Mouse (Mus musculus) v-Abl transformed pro-B cells (cell line): ENCODE data around the gene Pcdh7.

Source experiments
- in situ Hi-C, 2 experiments: fragments of 400-800 bp; cut with MboI; formaldehyde crosslinking; loops; one replicate each; pipeline ENCODE4 v1.15.1; 2025; ENCODE audit not compliant: unreplicated experiment in 2 of 2

The Pcdh7 gene

GRCm38 (mm10) chr5:57870727-57871126 lies 153.0 kb downstream of the Pcdh7 start:
- in situ Hi-C loops = no loop called here

- in situ Hi-C loops = no loop called here
Observed at GRCm38 (mm10) chr5:57884982-57885381, 167.2 kb downstream of the Pcdh7 start.

- in situ Hi-C loops = no loop called here
Observed at GRCm38 (mm10) chr5:57899018-57899614, 181.3 kb downstream of the Pcdh7 start.

GRCm38 (mm10) chr5:57907218-57907617 lies 189.5 kb downstream of the Pcdh7 start:
- in situ Hi-C loops = no loop called here

DNA sequence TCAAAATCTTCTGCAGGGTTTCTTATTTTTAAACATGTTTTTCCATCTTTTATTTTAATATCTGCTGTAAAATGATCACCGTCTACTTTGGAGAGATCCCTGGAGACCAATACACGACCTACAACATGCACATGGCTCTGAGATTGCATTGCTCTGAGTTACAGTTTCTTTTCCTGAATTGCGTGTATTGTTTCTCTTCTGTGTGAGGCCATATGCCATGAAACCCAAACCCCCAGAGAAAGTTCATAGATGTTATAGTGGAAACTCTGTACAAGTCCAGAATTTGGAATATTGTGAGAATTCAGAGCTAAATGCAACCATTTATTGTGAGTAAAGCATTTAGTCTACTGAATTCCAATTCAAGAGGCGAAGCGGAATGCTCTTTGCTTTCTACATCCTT lies 203.4 kb downstream of the Pcdh7 start:
- in situ Hi-C loops = no loop called here

GRCm38 (mm10) chr5:57931331-57931730 lies 213.6 kb downstream of the Pcdh7 start:
- in situ Hi-C loops = no loop called here

GRCm38 (mm10) chr5:57931738-57932137 lies 214.0 kb downstream of the Pcdh7 start:
- in situ Hi-C loops = no loop called here

DNA sequence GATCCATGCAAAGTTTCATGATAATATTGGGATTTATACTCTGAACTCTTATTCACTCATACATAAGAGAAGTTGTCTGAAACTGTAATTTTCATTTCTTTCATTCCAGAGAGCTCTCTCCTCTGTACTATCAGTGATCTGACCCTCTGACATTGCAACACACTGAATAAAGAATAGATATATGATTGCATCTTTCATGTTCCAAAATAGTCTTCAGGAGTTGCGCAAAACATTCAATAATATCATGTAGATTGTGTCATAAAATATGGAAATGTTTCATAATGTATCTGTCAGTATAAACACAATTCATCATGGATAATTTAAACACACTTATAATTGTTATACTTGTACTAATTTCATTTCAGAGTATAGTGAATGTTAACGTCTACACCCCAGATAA lies 216.9 kb downstream of the Pcdh7 start:
- in situ Hi-C loops = no loop called here

GRCm38 (mm10) chr5:57940457-57940856 lies 222.7 kb downstream of the Pcdh7 start:
- in situ Hi-C loops = no loop called here

DNA sequence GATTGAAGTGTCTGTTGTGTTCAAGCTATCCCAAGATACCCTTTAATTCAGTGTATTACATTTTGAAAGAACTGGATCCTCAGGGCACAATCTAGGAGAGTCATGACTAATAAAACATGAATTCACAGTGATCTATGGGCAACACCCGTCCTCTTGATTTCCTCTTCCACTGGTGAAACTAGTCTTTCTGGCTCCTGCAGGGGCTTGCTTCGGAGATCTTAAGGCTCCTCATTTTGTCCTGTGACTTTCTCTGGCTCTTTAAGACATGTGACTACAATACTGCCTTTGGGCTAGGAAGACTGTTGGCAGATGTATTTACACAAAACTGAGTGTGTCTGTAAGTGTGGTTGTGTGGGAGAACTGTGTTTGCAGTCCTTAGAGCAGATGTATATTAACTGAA lies 225.4 kb downstream of the Pcdh7 start:
- in situ Hi-C loops = no loop called here

- in situ Hi-C loops = no loop called here
Observed at GRCm38 (mm10) chr5:57943611-57944010, 225.8 kb downstream of the Pcdh7 start.

DNA sequence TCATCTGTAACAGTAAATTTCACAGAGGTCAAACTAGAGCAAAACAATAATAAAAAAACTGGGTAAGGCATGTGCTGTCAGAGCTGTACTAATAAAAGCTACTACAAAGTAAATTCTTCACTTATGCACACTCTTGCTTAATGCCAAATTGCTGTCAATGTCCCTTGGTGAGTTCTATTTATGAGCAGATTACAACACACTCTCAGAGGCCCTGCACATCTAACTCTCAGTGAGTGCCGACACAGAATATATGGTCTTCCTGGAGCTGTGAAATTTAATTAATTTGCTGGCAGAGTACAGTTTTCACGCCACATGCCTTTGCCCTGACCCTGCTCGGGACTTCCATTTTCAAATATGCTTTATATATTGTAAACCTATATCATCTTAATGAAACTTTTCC lies 227.7 kb downstream of the Pcdh7 start:
- in situ Hi-C loops = no loop called here

- in situ Hi-C loops = no loop called here
Observed at GRCm38 (mm10) chr5:57959317-57959716, 241.6 kb downstream of the Pcdh7 start.

- in situ Hi-C loops = no loop called here
Observed at GRCm38 (mm10) chr5:57963792-57964191, 246.0 kb downstream of the Pcdh7 start.

- in situ Hi-C loops = no loop called here
Observed at GRCm38 (mm10) chr5:57964201-57964600, 246.4 kb downstream of the Pcdh7 start.

- in situ Hi-C loops = no loop called here
Observed at GRCm38 (mm10) chr5:57993584-57993983, 275.8 kb downstream of the Pcdh7 start.

DNA sequence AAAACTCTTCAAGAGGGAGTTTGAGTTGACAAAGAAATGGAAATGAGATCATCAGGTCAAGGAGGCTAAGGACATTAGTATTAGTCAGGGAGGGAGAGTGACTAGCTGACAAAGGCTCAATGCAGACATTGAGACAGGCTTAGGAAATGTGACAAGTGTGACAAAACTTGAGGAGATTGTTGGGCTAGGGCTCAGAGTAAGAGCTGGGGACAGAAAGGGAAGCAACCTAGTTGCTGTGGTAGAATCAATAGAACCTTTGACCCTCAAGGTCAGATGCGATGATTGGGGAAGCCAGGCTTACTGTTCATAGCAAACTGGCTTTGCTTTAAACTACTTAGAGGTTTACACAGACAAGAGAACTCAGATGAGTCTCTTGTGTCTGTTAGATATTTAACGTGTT lies 303.6 kb downstream of the Pcdh7 start:
- in situ Hi-C loops = no loop called here

DNA sequence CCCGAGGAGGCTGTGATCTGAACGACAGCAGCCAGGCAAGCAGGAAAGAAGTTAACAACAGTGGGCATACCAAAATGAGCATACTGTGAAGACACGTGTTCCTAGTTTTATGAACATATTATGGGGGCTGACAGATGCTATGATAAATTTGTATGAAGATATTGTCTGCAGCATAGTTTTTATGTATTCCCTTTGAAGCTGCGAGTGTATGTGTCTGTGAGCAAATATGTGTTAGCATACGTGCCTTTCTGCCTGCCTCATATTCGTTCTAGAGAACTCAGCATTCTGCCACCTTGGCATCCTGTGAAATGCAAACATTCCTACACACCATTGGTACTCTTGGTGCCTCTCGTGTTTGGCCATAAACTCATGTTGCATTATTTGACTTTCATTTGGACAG lies 307.4 kb downstream of the Pcdh7 start:
- in situ Hi-C loops = no loop called here

DNA sequence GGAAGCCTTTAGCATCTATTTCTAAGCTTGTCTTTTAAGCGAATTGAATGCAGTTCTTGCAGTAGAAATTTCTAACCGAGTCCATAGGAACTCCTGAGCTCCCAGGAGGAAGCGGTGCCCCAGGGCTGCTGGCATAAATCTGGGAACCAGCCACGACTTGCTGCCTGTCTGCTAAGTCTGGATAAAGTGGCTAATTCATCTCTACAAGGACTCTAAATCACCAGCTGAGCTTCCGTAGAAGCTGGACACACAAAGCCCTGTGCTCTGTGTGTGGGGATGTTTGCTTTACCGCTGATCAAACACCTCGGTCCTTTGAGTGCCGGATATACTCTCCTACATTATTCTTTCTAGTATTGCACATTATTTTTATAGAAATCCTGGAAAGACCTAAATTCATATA lies 308.0 kb downstream of the Pcdh7 start:
- in situ Hi-C loops = no loop called here

DNA sequence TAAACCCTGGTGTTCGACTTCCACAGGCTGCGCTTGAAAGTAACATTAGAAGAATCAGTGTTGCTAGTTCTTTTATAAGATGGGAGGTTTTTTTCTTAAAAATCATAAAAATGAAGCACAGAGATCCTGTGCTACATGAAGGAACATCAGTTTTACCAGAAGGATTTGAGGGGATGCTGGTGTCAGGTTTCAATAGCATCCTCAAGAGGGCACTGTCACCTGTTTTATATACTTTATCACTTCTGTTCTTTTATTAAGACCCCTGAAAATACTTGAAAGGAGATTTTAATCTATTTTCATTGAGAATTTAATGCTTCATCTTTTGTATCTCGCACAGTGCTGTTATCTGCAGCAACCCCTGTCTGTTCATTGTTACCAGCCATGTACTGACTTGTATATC lies 322.1 kb downstream of the Pcdh7 start:
- in situ Hi-C loops = no loop called here

- in situ Hi-C loops = no loop called here
Observed at GRCm38 (mm10) chr5:58044216-58044615, 326.4 kb downstream of the Pcdh7 start.

DNA sequence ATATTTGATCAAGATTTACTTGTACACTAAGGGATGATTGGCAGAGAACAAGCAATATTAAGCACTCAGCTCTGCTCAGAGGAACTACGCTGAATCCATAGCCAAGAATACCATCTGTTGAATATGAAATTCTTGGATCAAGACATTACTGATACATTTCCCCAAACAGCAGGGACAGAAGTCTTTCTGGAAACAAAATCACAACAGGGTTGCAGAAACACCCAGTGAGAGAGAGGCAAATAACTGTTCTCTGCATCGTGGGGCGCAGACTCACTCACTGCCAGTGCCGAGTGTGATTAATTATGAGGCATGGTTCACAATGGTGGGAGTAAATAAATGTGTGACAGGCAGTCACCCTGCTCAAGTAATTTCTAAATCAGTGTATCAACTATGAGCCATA lies 363.3 kb downstream of the Pcdh7 start:
- in situ Hi-C loops = no loop called here

DNA sequence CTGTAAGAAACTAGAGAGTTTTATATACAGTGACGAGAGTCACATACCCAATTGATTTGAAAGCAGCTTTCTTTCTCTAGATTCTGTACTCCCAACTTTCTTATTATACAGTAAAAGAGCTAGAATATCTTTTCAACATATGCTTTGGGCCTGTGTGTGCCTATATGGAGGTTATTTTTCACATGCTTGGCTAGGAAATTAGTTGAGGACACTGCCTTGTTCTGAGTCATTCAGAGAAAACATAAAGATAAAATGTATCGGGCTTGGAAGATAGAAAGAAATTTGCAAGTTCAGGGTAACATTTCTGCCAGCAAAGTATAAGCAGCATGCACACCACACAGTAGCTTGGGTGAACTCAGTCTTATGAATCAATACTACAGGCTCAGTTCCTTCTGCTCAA lies 364.5 kb downstream of the Pcdh7 start:
- in situ Hi-C loops = no loop called here
